Mouse (Mus musculus) midbrain, embryonic 14.5 days (tissue): ENCODE results near the gene Dtwd1. TPM values are rescaled to one million over a fixed set of nuclear protein-coding genes. Genes with fewer than 3 reads are reported as not detected.
"Not testable (repeated sequence)": the region's sequence is repeated elsewhere in the genome, so short reads cannot be mapped to it uniquely, and the experiment has no call there.

Experiments used
- ATAC-seq: fragments of 200-750 bp; cut with Nextera tagmentation; 2 replicates; pipeline ENCODE4 v1.8.0; 2017; ENCODE audit warnings: moderate number of reproducible peaks, moderate library complexity; ENCODE audit not compliant: low FRiP score, low TSS enrichment
- DNase-seq: peaks from one replicate; pipeline ENCODE4 v3.0.0-alpha.2; 2015
- H3K27ac ChIP-seq: fragments of 300-500 bp; sonication (generic); replicated peaks from 2 replicates; pipeline ENCODE4 v1.5.1; 2014; ENCODE audit warnings: mild to moderate bottlenecking, low read depth, low read length, moderate library complexity
- H3K27me3 ChIP-seq: fragments of 300-500 bp; sonication (generic); 2 replicates; pipeline ENCODE4 v1.6.1; 2014; ENCODE audit warnings: low read length, control low read depth, mixed read lengths; ENCODE audit not compliant: control insufficient read depth, insufficient read depth
- H3K36me3 ChIP-seq: fragments of 300-500 bp; sonication (generic); 2 replicates; pipeline ENCODE4 v1.6.1; 2014; ENCODE audit warnings: low read length, control low read depth; ENCODE audit not compliant: control insufficient read depth, insufficient read depth
- H3K4me1 ChIP-seq: fragments of 300-500 bp; sonication (generic); 2 replicates; pipeline ENCODE4 v1.6.1; 2014; ENCODE audit warnings: mild to moderate bottlenecking, antibody characterized with exemption, low read length, control low read depth; ENCODE audit not compliant: control insufficient read depth, insufficient read depth
- H3K4me2 ChIP-seq: fragments of 300-500 bp; sonication (generic); 2 replicates; pipeline ENCODE4 v1.6.1; 2014; ENCODE audit warnings: mild to moderate bottlenecking, low read length, moderate library complexity
- H3K4me3 ChIP-seq: fragments of 300-500 bp; sonication (generic); replicated peaks from 2 replicates; pipeline ENCODE4 v1.5.1; 2014; ENCODE audit warnings: low read depth, low read length
- H3K9ac ChIP-seq: fragments of 300-500 bp; sonication (generic); replicated peaks from 2 replicates; pipeline ENCODE4 v1.6.1; 2014; ENCODE audit warnings: mild to moderate bottlenecking, low read length, moderate library complexity
- H3K9me3 ChIP-seq: fragments of 300-500 bp; sonication (generic); 2 replicates; pipeline ENCODE4 v1.6.1; 2016; ENCODE audit warnings: low read length, control low read depth, mixed read lengths; ENCODE audit not compliant: control insufficient read depth
- WGBS: fragments of 180-500 bp; shearing (Covaris S2); extraction: QIAGEN DNeasy Blood & Tissue Kit; methylation state at CpG from one replicate; pipeline ENCODE4 v1.1.7; 2014; 5-methylcytosine and 5-hydroxymethylcytosine counted together
- polyA plus RNA-seq: library from polyadenylated mRNA; unstranded; fragments of >200 nt; fragmentation: Nextera tagmentation; extraction: Ambion mirVana; gene quantifications from 2 replicates; pipeline ENCODE4 v1.2.1, GENCODE M21; 2014

Dtwd1 gene
- polyA plus RNA-seq, 1 experiment from 2014 or later: 18.9 TPM

DNA sequence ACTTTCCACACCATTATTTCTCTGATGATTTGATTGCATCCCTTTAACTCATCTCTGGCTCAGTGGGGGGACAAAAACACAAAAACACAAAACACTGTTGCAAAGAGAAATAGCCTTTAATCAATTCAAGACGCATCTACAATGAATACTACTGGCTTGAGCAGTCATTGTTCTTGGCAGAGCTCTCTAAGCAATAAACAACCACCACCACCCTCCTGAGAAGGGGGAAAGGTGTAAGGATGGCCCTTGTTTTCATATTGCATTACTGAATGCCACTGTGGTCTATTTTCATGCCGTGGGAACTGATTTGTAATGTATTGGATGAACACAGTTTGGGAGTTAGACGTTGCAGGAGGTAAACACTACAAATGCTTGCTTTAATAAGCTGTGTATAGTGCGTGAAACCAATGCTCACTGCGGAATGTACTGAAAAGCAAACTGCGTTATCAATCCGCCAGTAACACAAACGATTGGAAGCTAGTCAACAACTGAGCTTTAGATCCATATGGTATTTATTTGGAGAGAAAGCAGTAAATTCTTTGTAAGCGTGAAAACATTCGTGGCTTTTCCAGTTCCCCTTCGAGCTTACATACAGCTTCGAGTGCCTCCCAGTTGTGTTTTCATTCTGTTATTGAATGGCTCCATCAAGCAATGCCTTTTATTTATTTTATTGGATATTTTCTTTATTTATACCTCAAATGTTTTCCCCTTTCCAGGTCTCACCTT is 43.9 kb downstream of the Dtwd1 start:
- Histone ChIP-seq H3K9ac (no peak overlapping the region), H3K27me3 (no peaks in the 10 kb centered on the region), H3K4me3 (no peak overlapping the region), H3K36me3 (no peaks in the 10 kb centered on the region), H3K4me2 (no peak overlapping the region), H3K27ac (no peak overlapping the region), H3K9me3 (no peaks in the 10 kb centered on the region), H3K4me1 (no peaks in the 10 kb centered on the region)
- ATAC-seq: no peak
- 85% methylated on average over 12 of the region's 12 CpGs for WGBS
- DNase-seq: no peak

DNA sequence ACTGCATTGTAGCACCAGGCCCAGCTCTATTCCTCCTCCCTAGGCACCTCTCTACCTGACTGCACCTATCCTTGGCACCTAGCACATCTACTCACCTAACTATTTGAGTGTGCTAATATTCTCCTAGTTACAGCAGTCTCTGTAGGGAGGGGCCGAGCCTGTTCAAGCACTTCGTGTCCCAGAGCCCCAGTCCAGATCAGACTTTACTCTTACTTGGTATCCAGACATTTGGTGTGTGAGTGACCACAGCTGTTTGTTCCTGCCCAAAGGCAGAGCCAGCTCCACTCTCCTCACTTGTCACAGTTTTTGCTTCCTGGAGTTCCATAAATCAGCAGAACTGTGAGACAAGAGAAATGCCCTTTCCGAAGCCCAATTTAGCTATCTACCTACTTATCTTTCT is 47.0 kb downstream of the Dtwd1 start:
- 89% methylated on average over 3 of the region's 3 CpGs for WGBS
- Histone ChIP-seq H3K4me1 (no peaks in the 10 kb centered on the region), H3K4me2 (no peak overlapping the region), H3K27me3 (no peaks in the 10 kb centered on the region), H3K4me3 (no peak overlapping the region), H3K27ac (no peak overlapping the region), H3K9ac (no peak overlapping the region), H3K9me3 (no peaks in the 10 kb centered on the region), H3K36me3 (no peaks in the 10 kb centered on the region)
- ATAC-seq (no peak), DNase-seq (no peak)

DNA sequence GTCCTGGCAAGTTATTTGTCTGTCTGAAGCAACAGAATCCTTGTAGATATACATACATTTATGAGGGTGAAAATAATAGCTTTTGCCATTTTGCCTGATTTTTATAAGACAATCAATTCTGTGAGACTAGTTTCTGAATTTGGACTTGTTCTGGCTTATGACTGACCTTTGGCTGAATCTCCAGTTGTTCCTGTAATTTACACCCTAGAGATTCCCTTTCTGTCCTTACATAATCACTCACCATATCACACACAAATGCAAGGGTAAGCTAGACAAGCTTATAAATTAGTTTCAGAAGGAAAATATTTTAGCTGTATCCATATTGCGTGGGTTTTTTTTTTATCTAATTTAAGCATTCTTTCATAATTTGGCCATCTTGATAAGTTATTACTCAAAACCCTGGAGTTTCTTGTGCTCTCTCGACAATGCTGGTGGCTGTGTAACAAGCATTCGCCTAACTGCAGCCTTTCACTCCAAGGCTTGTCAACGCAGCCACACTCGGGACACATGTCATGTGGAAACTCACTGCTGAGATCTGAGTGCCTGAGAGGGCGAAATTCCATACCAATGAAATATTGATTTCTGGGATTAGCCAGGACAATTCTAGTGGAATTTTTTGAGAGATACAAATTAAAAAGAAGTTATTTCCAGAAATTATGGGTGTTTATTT is 59.2 kb downstream of the Dtwd1 start:
- no peak overlapping the region for H3K4me2 ChIP-seq
- H3K27me3 ChIP-seq: no peaks in the 10 kb centered on the region
- H3K9ac ChIP-seq: no peak overlapping the region
- no peaks in the 10 kb centered on the region for H3K4me1 ChIP-seq
- H3K36me3 ChIP-seq: no peaks in the 10 kb centered on the region
- no peak overlapping the region for H3K4me3 ChIP-seq
- no peak for DNase-seq
- ATAC-seq: no peak
- no peaks in the 10 kb centered on the region for H3K9me3 ChIP-seq
- H3K27ac ChIP-seq: no peak overlapping the region
- WGBS: 87% methylated on average over 6 of the region's 6 CpGs

- not testable (repeated sequence) for H3K4me1 ChIP-seq, H3K4me3 ChIP-seq, DNase-seq, H3K27ac ChIP-seq, H3K36me3 ChIP-seq, H3K9me3 ChIP-seq, H3K4me2 ChIP-seq, H3K27me3 ChIP-seq, ATAC-seq, H3K9ac ChIP-seq
- WGBS: 90% methylated on average over 3 of the region's 3 CpGs
These were observed 62.9 kb downstream of the Dtwd1 start, which contains the start of gene Gm17555 for GRCm38 (mm10) chr2:126214800-126215199. Gene Gm17555, plus strand, starts transcription at chr2:126215100.

Other genes with a start within 250 kb of the Dtwd1 start
- gene Fgf7, start 117.5 kb upstream of the Dtwd1 start, polyA plus RNA-seq: 0.18 and 0.28 TPM in 2 replicates
- not detected in 2 replicates for gene Fam227b, start 137 bp upstream of the Dtwd1 start, polyA plus RNA-seq
- gene Gm17555, start 63.0 kb downstream of the Dtwd1 start, polyA plus RNA-seq: not detected in 2 replicates